Mouse (Mus musculus): ENCODE data around the gene Fam189a1.

Fam189a1 gene

GRCm38 (mm10) chr7:64741333-64742307, 414.8 kb downstream of the Fam189a1 start:
- in situ Hi-C loops (cut with MboI, MseI) = loop anchor here (25.0 kb wide), 3 partner anchors 529 to 1004 kb away; no protein-coding TSS in a partner anchor

- in situ Hi-C loops (cut with MboI, MseI) = loop anchor here (25.0 kb wide), 3 partner anchors 527 to 1002 kb away; no protein-coding TSS in a partner anchor
Measured at GRCm38 (mm10) chr7:64739131-64739530, 417.2 kb downstream of the Fam189a1 start.

GRCm38 (mm10) chr7:64729785-64730184, 426.6 kb downstream of the Fam189a1 start:
- in situ Hi-C loops (cut with MboI, MseI) = loop anchor here (10.0 to 25.0 kb wide), 5 partner anchors 225 to 1015 kb away; partner anchors contain the start of gene Apba2

GRCm38 (mm10) chr7:64728816-64729215, 427.6 kb downstream of the Fam189a1 start:
- in situ Hi-C loops (cut with MboI, MseI) = loop anchor here (10.0 to 25.0 kb wide), 5 partner anchors 224 to 1016 kb away; partner anchors contain the start of gene Apba2

- in situ Hi-C loops (cut with MboI, MseI) = loop anchor here (10.0 to 25.0 kb wide), 5 partner anchors 223 to 1017 kb away; partner anchors contain the start of gene Apba2
Measured at GRCm38 (mm10) chr7:64728181-64728591, 428.2 kb downstream of the Fam189a1 start.

GRCm38 (mm10) chr7:64725967-64726695, 430.2 kb downstream of the Fam189a1 start:
- in situ Hi-C loops (cut with MboI, MseI) = loop anchor here (10.0 to 25.0 kb wide), 5 partner anchors 221 to 1019 kb away; partner anchors contain the start of gene Apba2

GRCm38 (mm10) chr7:64724409-64724808, 432.0 kb downstream of the Fam189a1 start:
- in situ Hi-C loops (cut with MboI, MseI) = loop anchor here (10.0 kb wide), 2 partner anchors 220 to 1020 kb away; partner anchors contain the start of gene Apba2

GRCm38 (mm10) chr7:64723313-64723712, 433.1 kb downstream of the Fam189a1 start:
- in situ Hi-C loops (cut with MboI, MseI) = loop anchor here (10.0 kb wide), 2 partner anchors 219 to 1021 kb away; partner anchors contain the start of gene Apba2

GRCm38 (mm10) chr7:64716286-64716685, 440.1 kb downstream of the Fam189a1 start:
- in situ Hi-C loops (cut with MboI, MseI) = no loop called here

GRCm38 (mm10) chr7:64709520-64710262, 446.7 kb downstream of the Fam189a1 start:
- in situ Hi-C loops (cut with MboI, MseI) = no loop called here

- in situ Hi-C loops (cut with MboI, MseI) = no loop called here
Measured at GRCm38 (mm10) chr7:64708176-64708575, 448.2 kb downstream of the Fam189a1 start.

Measured in T-helper 2 cell (primary cell).